Mouse (Mus musculus) lung, postnatal 0 days (tissue): Measurements from ENCODE around the gene BC048679. TPM values are rescaled to one million over a fixed set of nuclear protein-coding genes. Genes with fewer than 3 reads are reported as not detected.

Source experiments
- ATAC-seq: fragments of 200-750 bp; cut with Nextera tagmentation; 2 replicates; pipeline ENCODE4 v1.8.0; 2017; ENCODE audit warnings: moderate library complexity
- DNase-seq: peaks from one replicate; pipeline ENCODE4 v3.0.0-alpha.2; 2016; ENCODE audit warnings: low spot score
- H3K27ac ChIP-seq: fragments of 300-500 bp; sonication (generic); 2 replicates; pipeline ENCODE4 v1.5.1; 2014; ENCODE audit warnings: antibody characterized with exemption, mild to moderate bottlenecking, low read length, mixed read lengths
- H3K27me3 ChIP-seq: fragments of 300-500 bp; sonication (generic); replicated peaks from 2 replicates; pipeline ENCODE4 v1.6.1; 2014; ENCODE audit warnings: low read length, mixed read lengths; ENCODE audit not compliant: insufficient read depth
- H3K36me3 ChIP-seq: fragments of 300-500 bp; sonication (generic); 2 replicates; pipeline ENCODE4 v1.6.1; 2014; ENCODE audit warnings: low read length, mixed read lengths; ENCODE audit not compliant: insufficient read depth
- H3K4me1 ChIP-seq: fragments of 300-500 bp; sonication (generic); 2 replicates; pipeline ENCODE4 v1.6.1; 2014; ENCODE audit warnings: antibody characterized with exemption, low read depth, low read length, mixed read lengths; ENCODE audit not compliant: insufficient read depth
- H3K4me2 ChIP-seq: fragments of 300-500 bp; sonication (generic); replicated peaks from 2 replicates; pipeline ENCODE4 v1.6.1; 2014; ENCODE audit warnings: low read depth, mild to moderate bottlenecking, low read length, moderate library complexity, mixed read lengths
- H3K4me3 ChIP-seq: fragments of 300-500 bp; sonication (generic); 2 replicates; pipeline ENCODE4 v1.5.1; 2014; ENCODE audit warnings: low read depth, low read length
- H3K9ac ChIP-seq: fragments of 300-500 bp; sonication (generic); replicated peaks from 2 replicates; pipeline ENCODE4 v1.6.1; 2014; ENCODE audit warnings: low read depth, mild to moderate bottlenecking
- H3K9me3 ChIP-seq: fragments of 300-500 bp; sonication (generic); 2 replicates; pipeline ENCODE4 v1.6.1; 2016; ENCODE audit warnings: low read length, mixed read lengths
- CTCF ChIP-seq: IDR thresholded peaks from 2 replicates; pipeline ENCODE4 v1.5.1; 2016; ENCODE audit warnings: antibody characterized with exemption, mild to moderate bottlenecking
- EP300 ChIP-seq: IDR thresholded peaks from 2 replicates; pipeline ENCODE4 v1.6.1; 2016; ENCODE audit warnings: antibody characterized with exemption, mild to moderate bottlenecking, control low read depth
- WGBS: fragments of 180-500 bp; shearing (Covaris S2); extraction: QIAGEN DNeasy Blood & Tissue Kit; methylation state at CpG from one replicate; pipeline ENCODE4 v1.1.7; 2014; 5-methylcytosine and 5-hydroxymethylcytosine counted together
- microRNA counts: library from miRNA; unstranded; fragments of <30 nt; microRNA quantifications from one replicate; lab custom pipeline; 2015
- polyA plus RNA-seq: library from polyadenylated mRNA; unstranded; fragments of >200 nt; fragmentation: Nextera tagmentation; extraction: Ambion mirVana; gene quantifications from 2 replicates; pipeline ENCODE4 v1.2.1, GENCODE M21; 2015

The BC048679 gene
- polyA plus RNA-seq, 1 experiment from 2014 or later = not detected

- no peak overlapping the region for H3K9ac ChIP-seq
- H3K27ac ChIP-seq = no peak overlapping the region
- H3K4me3 ChIP-seq = no peak overlapping the region
- DNase-seq (peak; percentile 54), ATAC-seq (peak; percentile 19; the same call in 1 of the 2 replicates)
- no peaks in the 10 kb centered on the region for H3K36me3 ChIP-seq
- 3% methylated on average over 4 of the region's 4 CpGs for WGBS
- no peak overlapping the region for H3K4me2 ChIP-seq
- H3K27me3 ChIP-seq = no peaks in the 10 kb centered on the region
- H3K4me1 ChIP-seq = no peaks in the 10 kb centered on the region
- TF ChIP-seq CTCF (no peak), EP300 (no peak)
- no peaks in the 10 kb centered on the region for H3K9me3 ChIP-seq
Observed at GRCm38 (mm10) chr7:81464116-81464515, 34.0 kb downstream of the BC048679 start.

GRCm38 (mm10) chr7:81462815-81463214, 35.3 kb downstream of the BC048679 start:
- Histone ChIP-seq H3K9me3 (no peaks in the 10 kb centered on the region), H3K27ac (no peak overlapping the region), H3K4me1 (no peaks in the 10 kb centered on the region), H3K4me3 (no peak overlapping the region), H3K36me3 (no peaks in the 10 kb centered on the region), H3K9ac (no peak overlapping the region), H3K4me2 (no peak overlapping the region), H3K27me3 (no peaks in the 10 kb centered on the region)
- no peak for DNase-seq
- ATAC-seq = no peak
- WGBS = 72% methylated on average over 3 of the region's 3 CpGs
- TF ChIP-seq CTCF (no peak), EP300 (no peak)

GRCm38 (mm10) chr7:81455155-81455651, 42.9 kb downstream of the BC048679 start, which contains the start of gene Cpeb1:
TSS of gene Cpeb1 (minus strand) at chr7:81455465.
- peak; percentile 53 for TF ChIP-seq CTCF
- TF ChIP-seq EP300 = no peak
- ATAC-seq (peak; percentile 83), DNase-seq (peak; percentile 81)
- Histone ChIP-seq H3K36me3 (no peaks in the 10 kb centered on the region), H3K4me3 (peak within 1 kb of the TSS; percentile 52), H3K9ac (no peak within 1 kb of the TSS), H3K4me2 (peak within 1 kb of the TSS; percentile 88), H3K27me3 (peaks cover 51% of the 10 kb centered on the region), H3K9me3 (no peaks in the 10 kb centered on the region; the same call in 1 of the 2 replicates), H3K27ac (no peak within 1 kb of the TSS), H3K4me1 (0 out of 2 replicates have a peak, but pooled peaks cover 8% of the 10 kb centered on the region)
- 1% methylated on average over 28 of the region's 28 CpGs for WGBS

- no peak overlapping the region for H3K27ac ChIP-seq
- TF ChIP-seq CTCF = no peak
- no peak for TF ChIP-seq EP300
- H3K4me1 ChIP-seq = 0 out of 2 replicates have a peak, but pooled peaks cover 8% of the 10 kb centered on the region
- DNase-seq (no peak), ATAC-seq (peak; percentile 40)
- no peak overlapping the region for H3K9ac ChIP-seq
- WGBS = 3% methylated on average over 67 of the region's 87 CpGs
- peak overlapping the region; percentile 88 for H3K4me2 ChIP-seq
- peak overlapping the region; percentile 52 for H3K4me3 ChIP-seq
- no peaks in the 10 kb centered on the region for H3K36me3 ChIP-seq
- peaks cover 51% of the 10 kb centered on the region for H3K27me3 ChIP-seq
- no peaks in the 10 kb centered on the region; the same call in 1 of the 2 replicates for H3K9me3 ChIP-seq
Observed at GRCm38 (mm10) chr7:81454331-81455039, 43.6 kb downstream of the BC048679 start.

GRCm38 (mm10) chr7:81453443-81454274, 44.4 kb downstream of the BC048679 start:
- Histone ChIP-seq H3K9ac (no peak overlapping the region), H3K4me3 (peak overlapping the region; percentile 52), H3K36me3 (no peaks in the 10 kb centered on the region), H3K27ac (no peak overlapping the region), H3K4me2 (peak overlapping the region; percentile 88), H3K27me3 (peaks cover 51% of the 10 kb centered on the region), H3K9me3 (no peaks in the 10 kb centered on the region; the same call in 1 of the 2 replicates), H3K4me1 (0 out of 2 replicates have a peak, but pooled peaks cover 8% of the 10 kb centered on the region)
- peak; percentile 7 for DNase-seq
- no peak for TF ChIP-seq EP300
- TF ChIP-seq CTCF = peak; percentile 19; the same call in 1 of the 2 replicates
- 4% methylated on average over 61 of the region's 84 CpGs for WGBS
- no peak for ATAC-seq

GRCm38 (mm10) chr7:81452971-81453441, 45.1 kb downstream of the BC048679 start:
- 5% methylated on average over 21 of the region's 21 CpGs for WGBS
- TF ChIP-seq CTCF = no peak
- TF ChIP-seq EP300 = no peak
- no peak overlapping the region for H3K4me2 ChIP-seq
- H3K9me3 ChIP-seq = no peaks in the 10 kb centered on the region; the same call in 1 of the 2 replicates
- DNase-seq = no peak
- 0 out of 2 replicates have a peak, but pooled peaks cover 8% of the 10 kb centered on the region for H3K4me1 ChIP-seq
- peak; percentile 25; the same call in 1 of the 2 replicates for ATAC-seq
- H3K4me3 ChIP-seq = no peak overlapping the region
- H3K36me3 ChIP-seq = no peaks in the 10 kb centered on the region
- H3K27ac ChIP-seq = no peak overlapping the region
- no peak overlapping the region for H3K9ac ChIP-seq
- H3K27me3 ChIP-seq = peaks cover 51% of the 10 kb centered on the region

MicroRNA genes within 50 kb of the gene (microRNA counts, 519-probe panel; counts per million panel counts)
- not detected for microRNA mmu-miR-1839-3p (lab: Ali Mortazavi, UCI)
- microRNA mmu-miR-1839-5p (lab: Ali Mortazavi, UCI) = 4,099 counts per million, percentile 40 among the panel's probes with 10 or more counts

Other genes starting within 250 kb of the BC048679 start
- 860 and 899 TPM in 2 replicates for gene Rps17, start 153.0 kb downstream of the BC048679 start, polyA plus RNA-seq
- 1.7 and 1.8 TPM in 2 replicates for gene Cpeb1, start 42.8 kb downstream of the BC048679 start, polyA plus RNA-seq
- 0.12 and 0.23 TPM in 2 replicates for gene Ap3b2, start 4.4 kb downstream of the BC048679 start, polyA plus RNA-seq
- 1.0 and 1.4 TPM in 2 replicates for gene Fsd2, start 68.7 kb upstream of the BC048679 start, polyA plus RNA-seq
- gene Whamm, start 73.0 kb upstream of the BC048679 start, polyA plus RNA-seq = 7.2 and 8.1 TPM in 2 replicates
- 16.8 and 18.6 TPM in 2 replicates for gene Homer2, start 209.2 kb upstream of the BC048679 start, polyA plus RNA-seq